Mouse (Mus musculus) thymus, postnatal 25 days (tissue): ENCODE data around the gene Nmd3.

Experiments
- DNase-seq: peaks from one replicate; pipeline ENCODE4 v3.0.0; 2022

Gene Nmd3

GRCm38 (mm10) chr3:69763630-69764565, 42.1 kb downstream of the Nmd3 start:
- DNase-seq, result no peak

GRCm38 (mm10) chr3:69765206-69765605, 43.4 kb downstream of the Nmd3 start:
- DNase-seq, result no peak

GRCm38 (mm10) chr3:69769150-69769549, 47.4 kb downstream of the Nmd3 start:
- no peak for DNase-seq

- DNase-seq, result no peak
Observed at GRCm38 (mm10) chr3:69773356-69773755, 51.6 kb downstream of the Nmd3 start.

GRCm38 (mm10) chr3:69779246-69779796, 57.5 kb downstream of the Nmd3 start:
- DNase-seq, result no peak

- DNase-seq, result no peak
Observed at GRCm38 (mm10) chr3:69792823-69793417, 71.1 kb downstream of the Nmd3 start.

GRCm38 (mm10) chr3:69797533-69797932, 75.7 kb downstream of the Nmd3 start:
- DNase-seq, result no peak

GRCm38 (mm10) chr3:69797969-69798368, 76.2 kb downstream of the Nmd3 start:
- no peak for DNase-seq

- DNase-seq, result no peak
Observed at GRCm38 (mm10) chr3:69799096-69799495, 77.3 kb downstream of the Nmd3 start.

- DNase-seq, result no peak
Observed at GRCm38 (mm10) chr3:69800829-69801384, 79.1 kb downstream of the Nmd3 start.

- no peak for DNase-seq
Observed at GRCm38 (mm10) chr3:69803137-69803536, 81.4 kb downstream of the Nmd3 start.
